Mouse (Mus musculus) embryo, embryonic 9.5 days (tissue): Measurements from ENCODE around the gene Pola2.

Source experiments
- DNase-seq: peaks from one replicate; pipeline ENCODE4 v3.0.0-alpha.2; 2017; ENCODE audit errors: extremely low spot score

Pola2 gene

GRCm38 (mm10) chr19:5965280-5965679 is 1.3 kb upstream of the Pola2 start:
- DNase-seq: peak; percentile 81

GRCm38 (mm10) chr19:5964804-5965203 is 802 bp upstream of the Pola2 start:
- no peak for DNase-seq

- no peak for DNase-seq
Measured at GRCm38 (mm10) chr19:5962651-5963050, 1.4 kb downstream of the Pola2 start.

- DNase-seq: no peak
Measured at GRCm38 (mm10) chr19:5957371-5957770, 6.6 kb downstream of the Pola2 start.

- DNase-seq: peak; percentile 79
Measured at GRCm38 (mm10) chr19:5956685-5957084, 7.3 kb downstream of the Pola2 start.

GRCm38 (mm10) chr19:5955704-5956670 is 8.0 kb downstream of the Pola2 start:
- DNase-seq: no peak

GRCm38 (mm10) chr19:5954936-5955335 is 9.1 kb downstream of the Pola2 start:
- DNase-seq: no peak

GRCm38 (mm10) chr19:5954031-5954710 is 9.8 kb downstream of the Pola2 start:
- DNase-seq: no peak

- no peak for DNase-seq
Measured at GRCm38 (mm10) chr19:5953201-5953770, 10.7 kb downstream of the Pola2 start.

- no peak for DNase-seq
Measured at GRCm38 (mm10) chr19:5952071-5952691, 11.8 kb downstream of the Pola2 start.

- no peak for DNase-seq
Measured at GRCm38 (mm10) chr19:5951631-5952030, 12.4 kb downstream of the Pola2 start.

GRCm38 (mm10) chr19:5950218-5950617 is 13.8 kb downstream of the Pola2 start:
- no peak for DNase-seq

GRCm38 (mm10) chr19:5945891-5946290 is 18.1 kb downstream of the Pola2 start:
- DNase-seq: no peak

- no peak for DNase-seq
Measured at GRCm38 (mm10) chr19:5945027-5945426, 19.0 kb downstream of the Pola2 start.

- no peak for DNase-seq
Measured at GRCm38 (mm10) chr19:5944145-5944544, 19.9 kb downstream of the Pola2 start.

- no peak for DNase-seq
Measured at GRCm38 (mm10) chr19:5943404-5943803, 20.6 kb downstream of the Pola2 start.

- DNase-seq: no peak
Measured at GRCm38 (mm10) chr19:5942581-5942980, 21.4 kb downstream of the Pola2 start.

- no peak for DNase-seq
Measured at GRCm38 (mm10) chr19:5940656-5941055, 23.3 kb downstream of the Pola2 start.

GRCm38 (mm10) chr19:5940173-5940572 is 23.8 kb downstream of the Pola2 start:
- no peak for DNase-seq

GRCm38 (mm10) chr19:5939715-5940114 is 24.3 kb downstream of the Pola2 start:
- no peak for DNase-seq

GRCm38 (mm10) chr19:5938516-5938915 is 25.5 kb downstream of the Pola2 start:
- DNase-seq: no peak

- DNase-seq: no peak
Measured at GRCm38 (mm10) chr19:5937836-5938406, 26.1 kb downstream of the Pola2 start.
